Mouse (Mus musculus) adipocyte (in vitro differentiated cells): ENCODE measurements around the gene Foxl1.

Experiments used
- DNase-seq: peaks from one replicate; pipeline ENCODE4 v3.0.0-alpha.2; 2016; ENCODE audit warnings: low spot score

Gene Foxl1

GRCm38 (mm10) chr8:121093496-121093895 lies 34.2 kb upstream of the Foxl1 start:
- DNase-seq: no peak

GRCm38 (mm10) chr8:121104049-121104818 lies 23.5 kb upstream of the Foxl1 start:
- DNase-seq: peak; percentile 65

GRCm38 (mm10) chr8:121107668-121108656 lies 19.8 kb upstream of the Foxl1 start, which contains the start of gene Mthfsd:
Gene Mthfsd, minus strand, starts transcription at chr8:121108392.
- peak; percentile 95 for DNase-seq

GRCm38 (mm10) chr8:121108657-121109056 lies 19.1 kb upstream of the Foxl1 start:
- DNase-seq: no peak

GRCm38 (mm10) chr8:121111145-121111907 lies 16.4 kb upstream of the Foxl1 start:
- no peak for DNase-seq

GRCm38 (mm10) chr8:121113261-121113660 lies 14.5 kb upstream of the Foxl1 start:
- DNase-seq: peak; percentile 91

- DNase-seq: no peak
Measured at GRCm38 (mm10) chr8:121115136-121115535, 12.6 kb upstream of the Foxl1 start.

GRCm38 (mm10) chr8:121115948-121116347 lies 11.8 kb upstream of the Foxl1 start, which contains the start of gene Foxc2:
Gene Foxc2, plus strand, starts transcription at chr8:121116171.
- peak; percentile 94 for DNase-seq

GRCm38 (mm10) chr8:121116591-121117185 lies 11.1 kb upstream of the Foxl1 start:
- peak; percentile 58 for DNase-seq

- DNase-seq: peak; percentile 36
Measured at GRCm38 (mm10) chr8:121117186-121117651, 10.5 kb upstream of the Foxl1 start.

- no peak for DNase-seq
Measured at GRCm38 (mm10) chr8:121117906-121118305, 9.8 kb upstream of the Foxl1 start.

- no peak for DNase-seq
Measured at GRCm38 (mm10) chr8:121118634-121119420, 8.9 kb upstream of the Foxl1 start.

GRCm38 (mm10) chr8:121119635-121120455 lies 7.9 kb upstream of the Foxl1 start:
- DNase-seq: no peak

- DNase-seq: no peak
Measured at GRCm38 (mm10) chr8:121120456-121121419, 7.0 kb upstream of the Foxl1 start.

- DNase-seq: no peak
Measured at GRCm38 (mm10) chr8:121121704-121122103, 6.0 kb upstream of the Foxl1 start.

- DNase-seq: no peak
Measured at GRCm38 (mm10) chr8:121122368-121122767, 5.4 kb upstream of the Foxl1 start.

GRCm38 (mm10) chr8:121123113-121123512 lies 4.6 kb upstream of the Foxl1 start:
- DNase-seq: no peak

- peak; percentile 27 for DNase-seq
Measured at GRCm38 (mm10) chr8:121124547-121125239, 3.0 kb upstream of the Foxl1 start.
